Mouse (Mus musculus): Measurements from ENCODE around the gene Trim63.
"Not testable (repeated sequence)": the region's sequence is repeated elsewhere in the genome, so short reads cannot be mapped to it uniquely, and the experiment has no call there.

Gene Trim63

DNA sequence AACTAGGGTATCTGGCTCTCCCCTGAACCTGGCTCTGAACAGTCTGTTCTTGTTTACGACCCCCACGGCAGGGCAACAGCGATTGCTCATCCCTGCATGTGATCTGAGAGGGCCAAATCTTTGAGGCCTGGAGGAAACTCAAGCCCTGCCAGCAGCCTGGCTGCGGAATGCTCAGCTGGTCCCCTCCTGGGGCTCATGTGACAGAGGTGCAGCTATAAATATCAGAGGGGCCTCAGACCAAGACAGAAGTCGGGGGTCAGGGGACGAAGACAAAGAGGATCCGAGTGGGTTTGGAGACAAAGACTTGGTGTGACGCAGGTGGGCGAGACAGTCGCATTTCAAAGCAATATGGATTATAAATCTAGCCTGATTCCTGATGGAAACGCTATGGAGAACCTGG is at the start of gene Trim63:
TSS of gene Trim63 (plus strand) at position 245 of the 400 bp plus-strand sequence.
- DNase-seq (ENCODE audit: low spot score in 2 of 2) = no peak

DNA sequence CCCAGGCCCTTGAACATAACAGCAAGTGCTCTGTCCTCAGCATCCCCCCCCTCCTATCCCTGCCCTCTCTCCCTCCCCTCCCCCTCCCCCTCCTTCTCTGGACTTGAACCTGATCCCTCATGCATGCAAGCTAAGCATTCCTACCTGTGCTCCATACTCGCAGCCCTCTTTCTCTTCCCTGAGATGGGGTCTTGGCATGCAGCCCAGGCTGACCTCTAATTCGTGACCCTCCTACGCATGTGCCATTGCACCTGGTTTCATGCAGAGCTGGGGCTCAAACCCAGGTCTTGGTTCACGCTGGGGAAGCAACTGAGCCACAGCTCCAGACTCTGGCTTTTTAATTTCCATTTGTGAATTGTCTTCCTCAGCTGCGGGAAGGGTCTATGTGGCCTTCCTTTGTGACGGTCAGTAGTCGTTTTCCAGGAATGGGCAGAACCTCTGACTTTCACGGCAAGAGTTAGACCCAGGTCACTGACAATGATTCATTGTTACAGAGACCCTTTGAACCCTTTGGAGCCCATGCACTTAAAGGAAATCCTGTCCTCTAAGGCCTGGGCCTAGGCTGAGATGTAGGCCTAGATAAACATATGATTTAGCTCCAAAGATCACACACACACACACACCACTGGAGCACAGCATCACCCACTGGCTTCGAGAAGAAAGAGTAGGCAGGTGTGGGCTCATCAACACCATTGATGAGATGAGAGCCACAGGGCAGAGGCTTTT is 48.9 kb upstream of the Trim63 start:
- no peak for DNase-seq (ENCODE audit: low spot score in 2 of 2)

GRCm38 (mm10) chr4:134268102-134268655 is 46.7 kb upstream of the Trim63 start:
- DNase-seq (ENCODE audit: low spot score in 2 of 2) = no peak

GRCm38 (mm10) chr4:134269622-134270021 is 45.3 kb upstream of the Trim63 start:
- not testable (repeated sequence) for DNase-seq (ENCODE audit: low spot score in 2 of 2)

- no peak for DNase-seq (ENCODE audit: low spot score in 2 of 2)
Measured at GRCm38 (mm10) chr4:134271979-134272378, 42.9 kb upstream of the Trim63 start.

GRCm38 (mm10) chr4:134272731-134273416 is 42.0 kb upstream of the Trim63 start:
- DNase-seq (ENCODE audit: low spot score in 2 of 2) = no peak

DNA sequence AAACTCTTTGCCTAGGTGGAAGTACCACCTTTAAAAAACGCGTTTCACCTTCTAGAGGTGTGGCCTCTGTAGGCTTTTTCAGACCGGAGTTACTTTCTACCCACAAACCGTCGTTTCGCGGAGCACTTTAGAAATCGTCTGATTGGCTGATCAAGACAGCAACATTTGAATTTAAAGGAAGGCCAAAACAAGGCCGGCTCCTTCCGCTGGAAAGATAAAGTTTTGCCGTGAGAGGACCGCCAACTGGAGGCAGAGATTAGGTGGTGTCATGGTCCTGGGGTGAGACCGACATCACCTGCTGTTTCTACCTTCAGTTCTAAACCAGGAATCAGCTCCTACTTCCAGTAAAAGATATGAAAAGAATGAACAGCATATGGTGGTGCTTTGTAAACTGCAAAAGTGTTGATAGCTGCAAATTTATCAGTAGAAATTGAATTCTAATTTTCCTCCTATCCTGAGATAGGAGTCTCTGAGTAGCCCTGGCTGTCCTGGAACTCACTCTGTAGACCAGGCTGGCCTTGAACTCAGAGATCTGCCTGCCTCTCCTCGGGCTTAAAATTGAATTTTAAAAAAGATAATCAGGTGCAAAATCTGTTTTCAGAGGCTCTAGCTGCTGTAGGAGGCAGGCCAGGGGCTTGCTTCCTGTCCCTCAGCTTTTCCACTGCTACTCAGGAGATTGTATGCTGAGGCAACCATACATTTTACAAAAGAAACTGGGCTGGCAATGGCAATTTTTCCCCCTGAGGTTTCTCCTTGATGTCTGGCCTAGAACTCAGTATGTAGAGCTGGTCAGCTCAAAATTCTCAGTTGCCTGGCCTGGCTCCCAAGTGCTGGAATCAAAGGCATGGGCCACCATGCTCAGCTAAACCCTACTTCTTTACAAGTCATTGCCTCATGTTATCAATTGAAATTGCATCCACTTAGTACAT is 41.2 kb upstream of the Trim63 start:
- DNase-seq (ENCODE audit: low spot score in 2 of 2) = no peak

DNA sequence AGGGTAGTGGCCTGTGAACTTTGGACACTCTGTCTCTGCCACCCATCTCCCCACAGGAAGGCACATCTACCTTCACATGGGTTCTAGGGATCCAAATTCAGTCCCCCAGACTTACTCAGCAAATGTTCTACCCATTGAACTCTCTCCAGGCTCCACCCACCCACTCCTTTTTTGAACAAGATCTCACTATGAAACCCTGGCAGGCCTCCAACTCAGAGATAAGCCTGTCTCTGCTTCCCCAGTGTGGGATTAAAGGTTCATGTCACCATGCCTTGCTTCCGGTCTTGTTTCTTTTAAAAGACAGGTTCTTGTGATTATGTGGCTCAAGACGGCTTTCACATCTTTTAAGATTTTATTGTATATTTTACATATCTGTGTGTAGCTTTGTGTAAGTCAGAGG is 30.0 kb upstream of the Trim63 start:
- DNase-seq (ENCODE audit: low spot score in 2 of 2) = no peak

- DNase-seq (ENCODE audit: low spot score in 2 of 2) = no peak
Measured at GRCm38 (mm10) chr4:134286226-134287167, 28.4 kb upstream of the Trim63 start.

DNA sequence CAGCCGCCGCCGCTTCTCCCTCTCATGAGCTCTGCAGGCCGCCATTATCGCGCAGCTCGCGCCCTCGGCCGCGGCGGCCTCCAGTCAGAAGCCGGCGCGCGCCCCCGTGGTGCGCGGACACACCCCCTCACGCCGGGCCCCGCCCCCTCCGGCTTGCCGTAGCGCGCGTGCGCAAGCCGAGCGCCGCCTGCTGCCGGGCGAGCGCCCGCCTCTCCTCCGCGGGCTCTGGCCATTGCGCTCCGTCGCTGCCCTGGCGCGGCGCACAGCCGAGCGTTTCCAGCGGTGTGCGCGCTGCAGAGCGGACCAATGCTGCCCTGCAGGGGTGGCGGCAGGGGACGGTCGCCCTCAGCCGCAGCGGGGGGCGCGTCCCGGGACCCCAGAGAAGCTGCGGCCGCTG is 27.8 kb upstream of the Trim63 start:
- DNase-seq (ENCODE audit: low spot score in 2 of 2) = peak; percentile 97 to 99

DNA sequence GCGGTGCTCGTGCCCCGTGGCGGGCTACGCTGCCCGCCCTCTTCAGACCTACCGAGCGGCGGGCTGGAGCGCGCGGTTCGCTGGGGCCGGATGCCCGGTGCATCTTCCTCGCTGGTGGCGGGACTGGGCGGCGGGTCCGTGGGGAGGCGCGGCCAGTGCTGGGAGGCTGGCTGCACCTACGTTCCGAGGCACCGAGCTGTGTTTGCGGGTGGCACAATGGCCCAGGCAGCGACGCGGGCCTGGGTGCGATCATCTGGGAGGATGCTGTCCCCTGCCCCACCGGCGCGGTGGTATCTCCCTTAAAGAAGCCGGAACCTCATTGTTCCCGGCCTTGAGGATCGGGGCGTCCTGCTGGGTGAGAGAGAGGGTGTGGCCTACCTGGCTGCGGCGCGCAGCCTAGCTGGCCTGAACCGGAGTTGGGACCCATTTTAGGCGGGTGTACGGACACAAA is 27.3 kb upstream of the Trim63 start, which contains the start of gene Pdik1l:
TSS of gene Pdik1l (minus strand) at position 321 of the 451 bp plus-strand sequence.
- peak; percentile 46 to 72 for DNase-seq (ENCODE audit: low spot score in 2 of 2)

- DNase-seq (ENCODE audit: low spot score in 2 of 2) = no peak
Measured at GRCm38 (mm10) chr4:134288397-134289256, 26.3 kb upstream of the Trim63 start.

- DNase-seq (ENCODE audit: low spot score in 2 of 2) = peak; percentile 62 to 77
Measured at GRCm38 (mm10) chr4:134292067-134292466, 22.9 kb upstream of the Trim63 start.

DNA sequence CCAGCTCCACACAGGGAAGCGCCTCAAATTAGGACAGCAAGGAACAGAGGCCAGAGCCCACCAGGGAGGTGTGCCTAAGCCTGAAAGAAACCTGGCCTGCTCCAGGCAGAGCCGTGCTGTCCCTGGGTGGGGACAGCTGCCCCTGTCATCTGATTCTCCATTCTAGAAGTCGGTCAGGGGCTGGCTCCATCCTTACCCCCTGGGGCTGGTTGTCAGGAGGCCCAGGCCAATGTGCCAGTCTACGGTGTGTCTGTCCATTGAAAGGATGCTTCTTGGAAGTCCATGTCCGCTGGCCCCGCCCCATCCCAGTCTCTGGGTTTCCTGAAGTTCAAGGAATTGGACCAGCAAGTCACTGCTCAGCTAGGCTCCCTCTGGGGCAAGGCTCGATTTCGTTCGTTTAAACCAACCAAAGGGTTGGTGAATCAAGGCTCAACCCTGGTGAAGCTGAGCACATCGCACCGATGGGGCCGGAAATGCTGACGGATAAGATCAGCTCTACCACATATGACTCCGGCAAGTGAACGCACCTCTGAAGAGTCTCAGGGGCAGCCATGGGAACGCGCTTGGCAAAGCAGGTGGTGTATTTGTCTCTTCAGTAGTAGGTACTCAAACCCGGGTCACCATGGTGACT is 21.7 kb upstream of the Trim63 start:
- no peak for DNase-seq (ENCODE audit: low spot score in 2 of 2)

DNA sequence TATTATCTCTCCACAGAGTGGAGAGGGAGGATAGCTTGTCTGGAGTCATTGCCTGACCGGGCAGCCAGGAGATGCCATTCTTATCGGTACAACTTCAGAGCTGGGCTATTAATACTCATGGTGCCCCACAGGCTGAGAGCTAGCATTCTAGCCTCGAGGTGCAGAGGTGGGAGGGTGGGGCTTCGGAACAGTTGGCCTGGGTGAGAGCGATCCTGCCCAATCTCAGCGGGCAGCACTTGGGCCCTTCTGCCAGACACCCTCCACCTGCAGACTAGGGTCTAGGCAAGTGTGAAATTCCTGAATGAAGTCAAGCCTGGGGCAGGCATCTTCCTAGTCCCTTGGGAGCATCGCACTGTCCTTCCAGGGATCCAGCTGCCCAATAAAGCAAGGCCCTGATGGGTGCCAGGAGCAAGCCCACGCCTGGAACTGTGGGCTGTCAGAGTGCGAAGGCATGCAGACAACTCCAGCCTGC is 21.2 kb upstream of the Trim63 start:
- DNase-seq (ENCODE audit: low spot score in 2 of 2) = no peak

GRCm38 (mm10) chr4:134296096-134296495 is 18.8 kb upstream of the Trim63 start:
- DNase-seq (ENCODE audit: low spot score in 2 of 2) = not testable (repeated sequence)

DNA sequence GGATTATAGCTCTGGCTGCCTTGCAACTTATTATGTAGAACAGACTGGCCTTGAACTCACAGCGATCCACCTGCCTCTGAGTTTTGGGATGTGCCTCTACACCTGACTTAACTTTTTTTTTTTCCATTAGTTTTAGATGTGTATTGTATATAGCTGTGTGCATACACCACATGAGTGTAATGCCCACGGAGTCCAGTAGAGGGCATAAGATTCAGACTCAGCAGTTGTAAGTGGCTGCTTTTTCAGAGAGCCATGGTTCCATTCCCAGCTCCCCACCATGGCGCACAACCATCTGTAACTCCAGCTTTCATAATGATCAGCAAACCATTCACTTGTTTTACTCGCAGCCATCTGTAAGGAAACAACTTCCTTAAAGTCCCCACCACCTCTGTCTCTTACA is 18.4 kb upstream of the Trim63 start:
- DNase-seq (ENCODE audit: low spot score in 2 of 2) = no peak

DNA sequence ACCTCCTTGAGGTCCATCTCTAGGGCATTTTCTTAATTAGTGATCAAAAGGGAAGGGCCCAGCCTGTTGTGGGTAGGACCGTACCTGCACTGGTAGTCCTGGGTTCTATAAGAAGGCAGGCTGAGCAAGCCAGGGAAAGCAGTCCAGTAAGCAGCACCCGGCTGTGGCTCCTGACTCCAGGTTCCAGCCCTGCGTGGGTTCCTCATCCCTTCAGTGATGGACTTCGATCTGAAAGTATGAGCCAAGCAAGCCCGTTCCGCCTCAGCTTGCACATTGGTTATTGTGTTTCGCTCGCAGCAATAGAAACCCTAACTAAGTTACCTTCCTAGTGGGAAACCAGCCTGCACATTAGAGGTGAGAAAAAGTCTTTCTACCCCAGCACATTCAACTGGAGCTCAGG is 17.6 kb upstream of the Trim63 start:
- no peak for DNase-seq (ENCODE audit: low spot score in 2 of 2)
